ENCODE assay signal across 8 mouse cellular contexts in the genomic region with DNA sequence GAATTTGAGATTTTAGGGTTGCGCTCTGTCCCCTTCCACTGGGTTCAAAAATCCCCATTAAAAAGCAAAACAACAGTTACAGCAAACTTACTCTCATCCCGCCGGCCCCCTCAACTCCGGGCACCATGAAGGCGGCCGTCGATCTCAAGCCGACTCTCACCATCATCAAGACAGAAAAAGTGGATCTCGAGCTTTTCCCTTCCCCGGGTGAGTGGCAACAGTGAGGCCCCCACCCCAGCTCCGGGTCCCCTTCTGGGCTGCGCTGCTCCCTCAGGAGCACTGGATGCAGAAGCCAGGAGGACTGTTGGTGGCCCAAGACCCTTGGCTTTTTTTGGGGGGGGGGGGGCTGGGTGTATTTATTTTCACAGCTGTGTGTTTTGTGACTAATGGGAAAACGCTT.
DNase-seq lines count a peak whose midpoint lies in the region; ATAC-seq and TF ChIP-seq lines count a peak whose summit lies in the region.

No protein-coding gene starts in this region.

- no peaks in the 10 kb centered on the region for H3K9me3 ChIP-seq in embryonic facial prominence, embryonic 11.5 days (replicated peaks; ENCODE audit: control insufficient read depth, low read length)
- H3K9me3 ChIP-seq in intestine, embryonic 15.5 days: no peaks in the 10 kb centered on the region
- H3K9me3 ChIP-seq in neural tube, embryonic 12.5 days: no peaks in the 10 kb centered on the region

- TF ChIP-seq CTCF in left cerebral cortex, adult 2 months (IDR thresholded peaks at IDR 0.05): no peak

- peak overlapping the region; percentile 81 for H3K27ac ChIP-seq in left cerebral cortex, adult 2 months
- 0 out of 2 replicates have a peak overlapping the region, but pooled peaks have one; percentile 16 for H3K27ac ChIP-seq in embryonic facial prominence, embryonic 11.5 days (replicated peaks; ENCODE audit: low read depth, low read length)
- peak overlapping the region; percentile 91 for H3K27ac ChIP-seq in intestine, embryonic 15.5 days
- H3K27ac ChIP-seq in neural tube, embryonic 12.5 days: no peak overlapping the region

- DNase-seq in left cerebral cortex, adult 2 months (ENCODE audit: extremely low spot score in 1 of 2, low spot score in 2 of 2): no peak
- no peak for DNase-seq in left cerebral cortex, postnatal 14 days (ENCODE audit: low spot score in 2 of 2)
- peak; percentile 45 for DNase-seq in embryonic facial prominence, embryonic 11.5 days (ENCODE audit: low spot score)
- DNase-seq in natural killer cell, adult 2 months (ENCODE audit: low spot score in 2 of 2): no peak
- no peak for DNase-seq in left cerebral cortex, adult 9 months (ENCODE audit: low spot score in 2 of 2)

- H3K4me1 ChIP-seq in embryonic facial prominence, embryonic 11.5 days (ENCODE audit: control insufficient read depth, insufficient read depth, low read length): no peaks in the 10 kb centered on the region
- H3K4me1 ChIP-seq in intestine, embryonic 15.5 days (replicated peaks): peaks cover 8% of the 10 kb centered on the region; the same call in 1 of the 2 replicates
- peaks cover 11% of the 10 kb centered on the region; the same call in 1 of the 2 replicates for H3K4me1 ChIP-seq in neural tube, embryonic 12.5 days

- H3K9ac ChIP-seq in embryonic facial prominence, embryonic 11.5 days (replicated peaks; ENCODE audit: low read length): peak overlapping the region; percentile 76
- peak overlapping the region; percentile 72 for H3K9ac ChIP-seq in intestine, embryonic 15.5 days
- H3K9ac ChIP-seq in neural tube, embryonic 12.5 days: peak overlapping the region; percentile 59

- H3K36me3 ChIP-seq in embryonic facial prominence, embryonic 11.5 days (replicated peaks; ENCODE audit: control insufficient read depth, insufficient read depth, low read depth, low read length): no peaks in the 10 kb centered on the region
- no peaks in the 10 kb centered on the region for H3K36me3 ChIP-seq in intestine, embryonic 15.5 days
- no peaks in the 10 kb centered on the region for H3K36me3 ChIP-seq in neural tube, embryonic 12.5 days

- peak; percentile 50 for ATAC-seq in embryonic facial prominence, embryonic 11.5 days (replicated peaks; ENCODE audit: insufficient number of reproducible peaks, low FRiP score, low TSS enrichment, low read depth)
- ATAC-seq in intestine, embryonic 15.5 days: peak; percentile 47
- peak; percentile 64 for ATAC-seq in neural tube, embryonic 12.5 days (ENCODE audit: low FRiP score, low read depth)
- ATAC-seq in monocyte, adult 5-6 weeks (replicated peaks; ENCODE audit: insufficient number of reproducible peaks, low FRiP score, low TSS enrichment, poor library complexity, severe bottlenecking): no peak

- WGBS in embryonic facial prominence, embryonic 11.5 days: 0% methylated on average over 13 of the region's 13 CpGs
- under 1% methylated on average over 13 of the region's 13 CpGs for WGBS in intestine, embryonic 15.5 days
- under 1% methylated on average over 13 of the region's 13 CpGs for WGBS in neural tube, embryonic 12.5 days

- intact Hi-C loops in left cerebral cortex, adult 2 months (cut with DNase I): loop anchor here (5.0 kb wide), 1 partner anchor 104 kb away; no protein-coding TSS in a partner anchor
- intact Hi-C loops in left cerebral cortex, postnatal 14 days (cut with DNase I): loop anchor here (1.0 to 10.0 kb wide), 3 partner anchors 101 to 384 kb away; no protein-coding TSS in a partner anchor

- H3K4me3 ChIP-seq in left cerebral cortex, adult 2 months: peak overlapping the region; percentile 66
- peak overlapping the region; percentile 63 for H3K4me3 ChIP-seq in embryonic facial prominence, embryonic 11.5 days (ENCODE audit: low read depth, low read length)
- peak overlapping the region; percentile 68 for H3K4me3 ChIP-seq in intestine, embryonic 15.5 days (replicated peaks)
- peak overlapping the region; percentile 52 for H3K4me3 ChIP-seq in neural tube, embryonic 12.5 days

- H3K4me2 ChIP-seq in embryonic facial prominence, embryonic 11.5 days (ENCODE audit: low read depth, low read length): peak overlapping the region; percentile 85
- H3K4me2 ChIP-seq in intestine, embryonic 15.5 days (replicated peaks): peak overlapping the region; percentile 90
- H3K4me2 ChIP-seq in neural tube, embryonic 12.5 days (replicated peaks): peak overlapping the region; percentile 86

- H3K27me3 ChIP-seq in embryonic facial prominence, embryonic 11.5 days (ENCODE audit: control insufficient read depth, insufficient read depth, low read length): 0 out of 2 replicates have a peak, but pooled peaks cover 3% of the 10 kb centered on the region
- no peaks in the 10 kb centered on the region for H3K27me3 ChIP-seq in intestine, embryonic 15.5 days (replicated peaks)
- H3K27me3 ChIP-seq in neural tube, embryonic 12.5 days (replicated peaks): peaks cover 45% of the 10 kb centered on the region
